Mouse (Mus musculus): ENCODE measurements at regions not wholly inside any gene's neighbourhood (a gene's known extent, or its start where the extent isn't known, plus 50 kb on each side); places are given as distances from the start of the nearest gene placed in this dataset.
A peak's percentile ranks its signal among the peaks of the same experiment; 100 is the strongest.

GRCm38 (mm10) chr7:88544393-88544792, 114.3 kb downstream of the Rab38 start:
- peak; percentile 65 to 69 for DNase-seq

- no peak for DNase-seq
Observed at GRCm38 (mm10) chr7:88544976-88545654, 115.0 kb downstream of the Rab38 start.

- no peak for DNase-seq
Observed at GRCm38 (mm10) chr7:88575073-88575472, 145.0 kb downstream of the Rab38 start.

- no peak for DNase-seq
Observed at GRCm38 (mm10) chr7:88600781-88601180, 170.7 kb downstream of the Rab38 start.

Measured in B cell, adult 2 months (primary cell).